Mouse (Mus musculus) thymus, postnatal 0 days (tissue): ENCODE results near the gene Hmox2. TPM values are rescaled to one million over a fixed set of nuclear protein-coding genes. Genes with fewer than 3 reads are reported as not detected.

Experiments used
- DNase-seq: peaks from one replicate; pipeline ENCODE4 v3.0.0-alpha.2; 2015; ENCODE audit warnings: low spot score
- polyA plus RNA-seq: library from polyadenylated mRNA; unstranded; fragments of >200 nt; fragmentation: Nextera tagmentation; extraction: Ambion mirVana; gene quantifications from 2 replicates; pipeline ENCODE4 v1.2.1, GENCODE M21; 2015

Gene Hmox2
- polyA plus RNA-seq, 1 experiment from 2014 or later, result 125 TPM

- no peak for DNase-seq
These were observed 52.8 kb downstream of the Hmox2 start for GRCm38 (mm10) chr16:4778940-4779339.

GRCm38 (mm10) chr16:4781524-4782196 lies 55.5 kb downstream of the Hmox2 start:
- DNase-seq, result peak; percentile 64

GRCm38 (mm10) chr16:4782515-4782914 lies 56.4 kb downstream of the Hmox2 start:
- DNase-seq, result no peak

GRCm38 (mm10) chr16:4785706-4786105 lies 59.5 kb downstream of the Hmox2 start:
- no peak for DNase-seq

GRCm38 (mm10) chr16:4788176-4788575 lies 62.0 kb downstream of the Hmox2 start:
- no peak for DNase-seq

GRCm38 (mm10) chr16:4789311-4789768 lies 63.2 kb downstream of the Hmox2 start:
- DNase-seq, result peak; percentile 32

- DNase-seq, result peak; percentile 94
These were observed 63.8 kb downstream of the Hmox2 start, which contains the start of gene Cdip1 for GRCm38 (mm10) chr16:4789810-4790559. TSS of gene Cdip1 (minus strand) at chr16:4790292.

- DNase-seq, result peak; percentile 29
These were observed 65.2 kb downstream of the Hmox2 start for GRCm38 (mm10) chr16:4791332-4791731.

GRCm38 (mm10) chr16:4796631-4797030 lies 70.5 kb downstream of the Hmox2 start:
- DNase-seq, result no peak

Other genes with a start within 250 kb of the Hmox2 start
- gene Srl, start 184.5 kb upstream of the Hmox2 start, polyA plus RNA-seq, result 5.6 and 6.9 TPM in 2 replicates
- gene Tfap4, start 166.5 kb upstream of the Hmox2 start, polyA plus RNA-seq, result 16.5 and 19.7 TPM in 2 replicates
- 3.6 and 5.3 TPM in 2 replicates for gene Glis2, start 131.6 kb upstream of the Hmox2 start, polyA plus RNA-seq
- 147 and 155 TPM in 2 replicates for gene Pam16, start 101.4 kb upstream of the Hmox2 start, polyA plus RNA-seq
- 2.0 and 2.4 TPM in 2 replicates for gene Vasn, start 86.4 kb upstream of the Hmox2 start, polyA plus RNA-seq
- gene Dnaja3, start 86.4 kb upstream of the Hmox2 start, polyA plus RNA-seq, result 47.3 and 48.7 TPM in 2 replicates
- gene Coro7, start 46.6 kb upstream of the Hmox2 start, polyA plus RNA-seq, result 51.9 and 55.0 TPM in 2 replicates
- 40.4 and 43.0 TPM in 2 replicates for gene Nmral1, start 7.0 kb upstream of the Hmox2 start, polyA plus RNA-seq
- gene Cdip1, start 63.9 kb downstream of the Hmox2 start, polyA plus RNA-seq, result 51.2 and 57.0 TPM in 2 replicates
- 0.31 TPM in 1 of 2 replicates, not detected in the other for gene 4930562C15Rik, start 109.1 kb downstream of the Hmox2 start, polyA plus RNA-seq
- gene Ubald1, start 154.0 kb downstream of the Hmox2 start, polyA plus RNA-seq, result 57.5 and 62.3 TPM in 2 replicates
- gene Mgrn1, start 159.9 kb downstream of the Hmox2 start, polyA plus RNA-seq, result 31.1 and 31.7 TPM in 2 replicates
- 150 and 151 TPM in 2 replicates for gene Nudt16l1, start 212.4 kb downstream of the Hmox2 start, polyA plus RNA-seq
- 45.3 and 50.3 TPM in 2 replicates for gene Anks3, start 237.8 kb downstream of the Hmox2 start, polyA plus RNA-seq